Mouse (Mus musculus): ENCODE measurements around the gene Wfdc13. TPM values are rescaled to one million over a fixed set of nuclear protein-coding genes. Genes with fewer than 3 reads are reported as not detected.

The Wfdc13 gene
- not detected in 2 replicates for polyA plus RNA-seq (2016; fragmentation: Nextera tagmentation; extraction: Ambion mirVana)

GRCm38 (mm10) chr2:164684807-164685206 lies at the start of gene Wfdc13:
Gene Wfdc13, plus strand, starts transcription at chr2:164685107.
- no peaks in the 10 kb centered on the region for H3K36me3 ChIP-seq
- no peaks in the 10 kb centered on the region for H3K9me3 ChIP-seq (replicated peaks)
- no peaks in the 10 kb centered on the region for H3K27me3 ChIP-seq (replicated peaks)
- H3K4me3 ChIP-seq = no peak within 1 kb of the TSS
- H3K4me1 ChIP-seq (replicated peaks) = no peaks in the 10 kb centered on the region
- H3K27ac ChIP-seq (ENCODE audit: poor library complexity, severe bottlenecking) = no peak within 1 kb of the TSS
- H3K4me2 ChIP-seq = no peak within 1 kb of the TSS
- H3K9ac ChIP-seq = no peak within 1 kb of the TSS
- no peak for ATAC-seq (ENCODE audit: insufficient number of reproducible peaks, low FRiP score)
- 73% methylated on average over 3 of the region's 3 CpGs for WGBS

GRCm38 (mm10) chr2:164635266-164635665 lies 49.6 kb upstream of the Wfdc13 start:
- H3K4me2 ChIP-seq = no peak overlapping the region
- no peak overlapping the region for H3K4me3 ChIP-seq
- H3K9ac ChIP-seq = no peak overlapping the region
- H3K4me1 ChIP-seq (replicated peaks) = no peaks in the 10 kb centered on the region
- no peak for ATAC-seq (ENCODE audit: insufficient number of reproducible peaks, low FRiP score)
- whole genome bisulfite sequencing = 74% methylated on average over 9 of the region's 9 CpGs
- no peaks in the 10 kb centered on the region for H3K36me3 ChIP-seq
- H3K27ac ChIP-seq (ENCODE audit: poor library complexity, severe bottlenecking) = no peak overlapping the region
- peaks cover 6% of the 10 kb centered on the region for H3K9me3 ChIP-seq (replicated peaks)
- no peaks in the 10 kb centered on the region for H3K27me3 ChIP-seq (replicated peaks)

- Histone ChIP-seq H3K9me3 (replicated peaks) (peaks cover 6% of the 10 kb centered on the region), H3K9ac (no peak within 1 kb of the TSS), H3K27ac (ENCODE audit: poor library complexity, severe bottlenecking) (no peak within 1 kb of the TSS), H3K4me1 (replicated peaks) (no peaks in the 10 kb centered on the region), H3K4me2 (no peak within 1 kb of the TSS), H3K27me3 (replicated peaks) (no peaks in the 10 kb centered on the region), H3K36me3 (no peaks in the 10 kb centered on the region), H3K4me3 (no peak within 1 kb of the TSS)
- 83% methylated on average over 3 of the region's 3 CpGs for WGBS
- no peak for ATAC-seq (ENCODE audit: insufficient number of reproducible peaks, low FRiP score)
Observed at GRCm38 (mm10) chr2:164638696-164639095, 46.2 kb upstream of the Wfdc13 start, which contains the start of gene Wfdc16. Gene Wfdc16, minus strand, starts transcription at chr2:164638796.

DNA sequence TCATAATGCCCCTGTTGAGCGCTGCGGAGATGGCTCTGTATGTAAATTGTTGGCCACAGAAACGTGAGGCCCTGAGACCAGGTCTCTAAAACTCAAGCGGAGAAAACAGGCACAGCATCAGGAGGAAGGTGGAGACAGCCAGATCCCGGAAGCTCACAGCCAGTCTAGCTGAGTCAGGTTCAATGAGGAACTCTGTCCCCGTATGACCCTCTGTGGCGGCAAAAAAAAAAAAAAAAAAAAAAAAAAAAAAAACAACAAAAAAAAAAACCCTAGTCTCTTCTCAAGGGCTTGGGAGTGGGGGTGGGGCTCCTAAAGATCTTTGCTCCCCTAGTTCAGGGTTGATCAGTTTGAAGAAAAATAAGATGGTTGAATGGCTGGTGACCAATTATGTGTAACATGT lies 43.8 kb upstream of the Wfdc13 start:
- Histone ChIP-seq H3K4me3 (no peak overlapping the region), H3K9me3 (replicated peaks) (peaks cover 6% of the 10 kb centered on the region)
- ATAC-seq (ENCODE audit: insufficient number of reproducible peaks, low FRiP score) = no peak

GRCm38 (mm10) chr2:164641881-164642673 lies 42.8 kb upstream of the Wfdc13 start:
- Histone ChIP-seq H3K4me2 (no peak overlapping the region), H3K4me1 (replicated peaks) (no peaks in the 10 kb centered on the region), H3K9ac (no peak overlapping the region), H3K9me3 (replicated peaks) (peaks cover 6% of the 10 kb centered on the region), H3K36me3 (no peaks in the 10 kb centered on the region), H3K27ac (ENCODE audit: poor library complexity, severe bottlenecking) (no peak overlapping the region), H3K27me3 (replicated peaks) (no peaks in the 10 kb centered on the region), H3K4me3 (no peak overlapping the region)
- 71% methylated on average over 13 of the region's 13 CpGs for WGBS
- ATAC-seq (ENCODE audit: insufficient number of reproducible peaks, low FRiP score) = no peak

More for the DNA sequence above, 43.8 kb upstream of the Wfdc13 start:
- Histone ChIP-seq H3K4me2 (no peak overlapping the region), H3K9ac (no peak overlapping the region), H3K27ac (ENCODE audit: poor library complexity, severe bottlenecking) (no peak overlapping the region), H3K36me3 (no peaks in the 10 kb centered on the region), H3K27me3 (replicated peaks) (no peaks in the 10 kb centered on the region), H3K4me1 (replicated peaks) (no peaks in the 10 kb centered on the region)
- WGBS = 55% methylated on average over 7 of the region's 7 CpGs

- no peak within 1 kb of the TSS for H3K4me2 ChIP-seq
- H3K27me3 ChIP-seq (replicated peaks) = no peaks in the 10 kb centered on the region
- WGBS = 14% methylated on average over 11 of the region's 11 CpGs
- no peak within 1 kb of the TSS for H3K27ac ChIP-seq (ENCODE audit: poor library complexity, severe bottlenecking)
- H3K4me3 ChIP-seq = no peak within 1 kb of the TSS
- no peak within 1 kb of the TSS for H3K9ac ChIP-seq
- ATAC-seq (ENCODE audit: insufficient number of reproducible peaks, low FRiP score) = no peak
- no peaks in the 10 kb centered on the region for H3K36me3 ChIP-seq
- H3K4me1 ChIP-seq (replicated peaks) = no peaks in the 10 kb centered on the region
- H3K9me3 ChIP-seq (replicated peaks) = no peaks in the 10 kb centered on the region
Observed at GRCm38 (mm10) chr2:164655858-164656257, 29.0 kb upstream of the Wfdc13 start, which contains the start of gene Wfdc10. Gene Wfdc10, plus strand, starts transcription at chr2:164656046.

GRCm38 (mm10) chr2:164656483-164656882 lies 28.4 kb upstream of the Wfdc13 start, which contains the start of gene Wfdc9:
Gene Wfdc9, minus strand, starts transcription at chr2:164656583.
- H3K4me3 ChIP-seq = no peak within 1 kb of the TSS
- no peaks in the 10 kb centered on the region for H3K4me1 ChIP-seq (replicated peaks)
- WGBS = 82% methylated on average over 9 of the region's 9 CpGs
- H3K9ac ChIP-seq = no peak within 1 kb of the TSS
- no peak within 1 kb of the TSS for H3K27ac ChIP-seq (ENCODE audit: poor library complexity, severe bottlenecking)
- H3K4me2 ChIP-seq = no peak within 1 kb of the TSS
- ATAC-seq (ENCODE audit: insufficient number of reproducible peaks, low FRiP score) = no peak
- no peaks in the 10 kb centered on the region for H3K27me3 ChIP-seq (replicated peaks)
- no peaks in the 10 kb centered on the region for H3K36me3 ChIP-seq
- no peaks in the 10 kb centered on the region for H3K9me3 ChIP-seq (replicated peaks)

- Histone ChIP-seq H3K27ac (ENCODE audit: poor library complexity, severe bottlenecking) (no peak overlapping the region), H3K4me2 (no peak overlapping the region), H3K4me3 (no peak overlapping the region), H3K4me1 (replicated peaks) (no peaks in the 10 kb centered on the region), H3K9ac (no peak overlapping the region), H3K27me3 (replicated peaks) (no peaks in the 10 kb centered on the region), H3K36me3 (no peaks in the 10 kb centered on the region), H3K9me3 (replicated peaks) (peaks cover 7% of the 10 kb centered on the region; the same call in 1 of the 2 replicates)
- ATAC-seq (ENCODE audit: insufficient number of reproducible peaks, low FRiP score) = no peak
- WGBS = 80% methylated on average over 7 of the region's 7 CpGs
Observed at GRCm38 (mm10) chr2:164664851-164665250, 20.1 kb upstream of the Wfdc13 start.

DNA sequence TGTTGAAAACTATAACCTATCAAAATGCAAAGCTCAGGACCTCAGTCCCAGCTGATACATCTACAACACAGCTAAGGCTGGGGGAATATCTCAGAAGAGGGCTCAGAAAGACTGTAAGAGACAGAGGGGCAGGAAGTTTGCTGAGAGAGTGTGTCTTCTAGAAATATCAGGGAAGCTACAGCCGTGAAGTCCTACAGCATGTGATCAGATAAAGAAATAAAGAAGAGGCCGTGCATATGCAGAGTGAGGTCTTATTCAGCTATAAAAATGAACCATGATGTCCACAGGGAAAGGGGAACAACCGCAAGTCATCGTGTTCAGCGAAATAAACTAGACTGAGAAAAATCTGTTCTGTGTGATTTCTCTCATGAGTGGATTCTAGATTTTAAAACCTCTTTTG lies 14.6 kb upstream of the Wfdc13 start:
- Histone ChIP-seq H3K27me3 (replicated peaks) (peaks cover 3% of the 10 kb centered on the region; the same call in 1 of the 2 replicates), H3K9ac (no peak overlapping the region), H3K27ac (ENCODE audit: poor library complexity, severe bottlenecking) (no peak overlapping the region), H3K4me1 (replicated peaks) (no peaks in the 10 kb centered on the region), H3K4me2 (no peak overlapping the region), H3K4me3 (no peak overlapping the region), H3K36me3 (no peaks in the 10 kb centered on the region), H3K9me3 (replicated peaks) (peaks cover 7% of the 10 kb centered on the region; the same call in 1 of the 2 replicates)
- no peak for ATAC-seq (ENCODE audit: insufficient number of reproducible peaks, low FRiP score)
- whole genome bisulfite sequencing = 65% methylated on average over 5 of the region's 5 CpGs

- peaks cover 3% of the 10 kb centered on the region; the same call in 1 of the 2 replicates for H3K27me3 ChIP-seq (replicated peaks)
- H3K9ac ChIP-seq = no peak overlapping the region; the same call in 1 of the 2 replicates
- H3K4me1 ChIP-seq (replicated peaks) = no peaks in the 10 kb centered on the region
- no peaks in the 10 kb centered on the region for H3K36me3 ChIP-seq
- H3K27ac ChIP-seq (ENCODE audit: poor library complexity, severe bottlenecking) = no peak overlapping the region
- 33% methylated on average over 1 of the region's 1 CpGs for WGBS
- ATAC-seq (ENCODE audit: insufficient number of reproducible peaks, low FRiP score) = no peak
- H3K4me3 ChIP-seq = no peak overlapping the region
- H3K4me2 ChIP-seq = no peak overlapping the region
- H3K9me3 ChIP-seq (replicated peaks) = peaks cover 9% of the 10 kb centered on the region; the same call in 1 of the 2 replicates
Observed at GRCm38 (mm10) chr2:164670938-164671337, 14.0 kb upstream of the Wfdc13 start.

DNA sequence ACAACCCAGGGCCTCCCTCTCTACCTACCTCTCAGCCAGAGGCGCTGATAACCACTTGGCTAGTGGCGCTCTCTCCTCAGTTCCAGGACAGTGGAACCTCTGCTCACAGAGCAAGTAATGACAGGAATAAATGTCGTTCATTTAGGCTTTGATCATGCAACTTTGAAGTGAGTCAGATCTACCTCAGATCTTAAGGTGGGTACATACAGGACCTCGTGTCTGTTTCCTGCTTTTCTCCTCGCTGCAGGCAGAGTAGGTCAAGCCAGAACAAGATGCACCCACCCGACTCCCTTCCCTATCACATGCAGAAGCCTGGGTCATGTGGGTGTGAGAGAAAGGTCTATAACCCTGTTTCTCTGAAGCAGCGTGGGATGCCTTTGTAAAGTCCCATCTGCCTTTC lies 10.9 kb upstream of the Wfdc13 start, which contains the start of gene Wfdc11:
Wfdc11 (minus strand) TSS at position 101 of the 400 bp plus-strand sequence.
- H3K27ac ChIP-seq (ENCODE audit: poor library complexity, severe bottlenecking) = no peak within 1 kb of the TSS
- H3K9ac ChIP-seq = no peak within 1 kb of the TSS
- H3K4me1 ChIP-seq (replicated peaks) = no peaks in the 10 kb centered on the region
- H3K4me3 ChIP-seq = no peak within 1 kb of the TSS
- H3K27me3 ChIP-seq (replicated peaks) = peaks cover 8% of the 10 kb centered on the region
- WGBS = 65% methylated on average over 7 of the region's 7 CpGs
- H3K36me3 ChIP-seq = no peaks in the 10 kb centered on the region
- no peak for ATAC-seq (ENCODE audit: insufficient number of reproducible peaks, low FRiP score)
- H3K9me3 ChIP-seq (replicated peaks) = peaks cover 4% of the 10 kb centered on the region; the same call in 1 of the 2 replicates
- H3K4me2 ChIP-seq = no peak within 1 kb of the TSS

Measured in heart, embryonic 12.5 days (tissue).